Mouse (Mus musculus) limb, embryonic 10.5 days (tissue): ENCODE measurements at regions not wholly inside any gene's neighbourhood (a gene's known extent, or its start where the extent isn't known, plus 50 kb on each side); places are given as distances from the start of the nearest gene placed in this dataset.
"Not testable (repeated sequence)": the region's sequence is repeated elsewhere in the genome, so short reads cannot be mapped to it uniquely, and the experiment has no call there.

ENCODE experiments used
- DNase-seq: peaks from one replicate; pipeline ENCODE4 v3.0.0-alpha.2; 2017; ENCODE audit warnings: low spot score
- H3K27ac ChIP-seq: fragments of 300-500 bp; sonication (generic); 2 replicates; pipeline ENCODE4 v1.5.1; 2016; ENCODE audit warnings: mild to moderate bottlenecking
- H3K27me3 ChIP-seq: fragments of 300-500 bp; sonication (generic); 2 replicates; pipeline ENCODE4 v1.6.1; 2016; ENCODE audit warnings: low read depth, mild to moderate bottlenecking; ENCODE audit not compliant: poor library complexity, severe bottlenecking
- H3K36me3 ChIP-seq: fragments of 300-500 bp; sonication (generic); 2 replicates; pipeline ENCODE4 v1.6.1; 2016; ENCODE audit warnings: mild to moderate bottlenecking, moderate library complexity
- H3K4me1 ChIP-seq: fragments of 300-500 bp; sonication (generic); 2 replicates; pipeline ENCODE4 v1.6.1; 2016
- H3K4me3 ChIP-seq: fragments of 300-500 bp; sonication (generic); 2 replicates; pipeline ENCODE4 v1.5.1; 2016; ENCODE audit warnings: mild to moderate bottlenecking, moderate library complexity
- H3K9me3 ChIP-seq: fragments of 300-500 bp; sonication (generic); replicated peaks from 2 replicates; pipeline ENCODE4 v1.6.1; 2016; ENCODE audit warnings: mild to moderate bottlenecking
- WGBS: fragments of 180-500 bp; shearing (Covaris S2); methylation state at CpG from one replicate; pipeline ENCODE4 v1.1.7; 2016; 5-methylcytosine and 5-hydroxymethylcytosine counted together

- H3K27ac ChIP-seq, H3K4me3 ChIP-seq, DNase-seq, H3K4me1 ChIP-seq, H3K27me3 ChIP-seq, H3K9me3 ChIP-seq, H3K36me3 ChIP-seq: not testable (repeated sequence)
- 89% methylated on average over 8 of the region's 8 CpGs for WGBS
Measured at GRCm38 (mm10) chr13:118055546-118055945, 330.9 kb upstream of the B430218F22Rik start.

GRCm38 (mm10) chr13:118065518-118065917 lies 320.9 kb upstream of the B430218F22Rik start:
- Histone ChIP-seq H3K4me1 (peaks cover 9% of the 10 kb centered on the region; the same call in 1 of the 2 replicates), H3K27ac (no peak overlapping the region), H3K4me3 (no peak overlapping the region), H3K27me3 (no peaks in the 10 kb centered on the region), H3K36me3 (no peaks in the 10 kb centered on the region), H3K9me3 (no peaks in the 10 kb centered on the region)
- DNase-seq = no peak

GRCm38 (mm10) chr13:118068038-118068437 lies 318.4 kb upstream of the B430218F22Rik start:
- Histone ChIP-seq H3K27me3 (no peaks in the 10 kb centered on the region), H3K4me3 (no peak overlapping the region), H3K27ac (peak overlapping the region; percentile 47; the same call in 1 of the 2 replicates), H3K9me3 (no peaks in the 10 kb centered on the region), H3K4me1 (peaks cover 9% of the 10 kb centered on the region; the same call in 1 of the 2 replicates), H3K36me3 (no peaks in the 10 kb centered on the region)
- DNase-seq = no peak
- 75% methylated on average over 2 of the region's 2 CpGs for WGBS

GRCm38 (mm10) chr13:118086306-118086705 lies 300.1 kb upstream of the B430218F22Rik start:
- no peak for DNase-seq
- 78% methylated on average over 5 of the region's 5 CpGs for WGBS

GRCm38 (mm10) chr13:118086966-118087365 lies 299.5 kb upstream of the B430218F22Rik start:
- WGBS = 94% methylated on average over 2 of the region's 2 CpGs
- no peaks in the 10 kb centered on the region for H3K36me3 ChIP-seq
- no peaks in the 10 kb centered on the region for H3K27me3 ChIP-seq
- H3K4me3 ChIP-seq = no peak overlapping the region
- DNase-seq = no peak
- H3K4me1 ChIP-seq = no peaks in the 10 kb centered on the region
- H3K27ac ChIP-seq = no peak overlapping the region
- no peaks in the 10 kb centered on the region for H3K9me3 ChIP-seq

More at GRCm38 (mm10) chr13:118086306-118086705, 300.1 kb upstream of the B430218F22Rik start:
- Histone ChIP-seq H3K4me1 (no peaks in the 10 kb centered on the region), H3K9me3 (no peaks in the 10 kb centered on the region), H3K27ac (no peak overlapping the region), H3K36me3 (no peaks in the 10 kb centered on the region), H3K4me3 (no peak overlapping the region), H3K27me3 (no peaks in the 10 kb centered on the region)

GRCm38 (mm10) chr13:118088100-118088499 lies 298.3 kb upstream of the B430218F22Rik start:
- Histone ChIP-seq H3K4me3 (no peak overlapping the region), H3K27ac (no peak overlapping the region), H3K36me3 (no peaks in the 10 kb centered on the region), H3K9me3 (no peaks in the 10 kb centered on the region), H3K27me3 (no peaks in the 10 kb centered on the region), H3K4me1 (no peaks in the 10 kb centered on the region)
- 87% methylated on average over 4 of the region's 4 CpGs for WGBS
- no peak for DNase-seq

- H3K9me3 ChIP-seq = no peaks in the 10 kb centered on the region
- H3K27me3 ChIP-seq = no peaks in the 10 kb centered on the region
- 79% methylated on average over 1 of the region's 1 CpGs for WGBS
- no peak overlapping the region for H3K4me3 ChIP-seq
- no peak overlapping the region for H3K27ac ChIP-seq
- H3K4me1 ChIP-seq = no peaks in the 10 kb centered on the region
- H3K36me3 ChIP-seq = no peaks in the 10 kb centered on the region
- DNase-seq = no peak
Measured at GRCm38 (mm10) chr13:118095174-118095573, 291.3 kb upstream of the B430218F22Rik start.
